Comparison of ENCODE assay signal across 23 mouse cellular contexts in genomic region chr6:5325122-5325521, GRCm38 (mm10). TPM values are rescaled to one million over a fixed set of nuclear protein-coding genes. Genes with fewer than 3 reads are reported as not detected.
A peak's percentile ranks its signal among the peaks of the same experiment; 100 is the strongest.
DNase-seq lines count a peak whose midpoint lies in the region; TF ChIP-seq lines count a peak whose summit lies in the region.
"Had no signal": no experiment of that assay in that cellular context is flagged by ENCODE, and none has a peak within 500 bp of the region (broad histone marks: within the 10 kb centered on the region; RNA-seq: fewer than 3 reads in every experiment).

No protein-coding gene starts in this region.

- TF ChIP-seq CTCF in ES-Bruce4 (IDR thresholded peaks at IDR 0.05; ENCODE audit: low read depth, low read length): no peak
- TF ChIP-seq CTCF in bone marrow macrophage, adult 2 months (IDR thresholded peaks at IDR 0.05; ENCODE audit: low read depth, low read length): no peak

- peak overlapping the region; percentile 17; the same call in 1 of the 2 replicates for H3K27ac ChIP-seq in ES-Bruce4 (ENCODE audit: insufficient read depth, low read length)
- peak overlapping the region; percentile 61 for H3K27ac ChIP-seq in bone marrow macrophage, adult 2 months (ENCODE audit: insufficient read depth, low read depth, low read length)
- no peak overlapping the region for H3K27ac ChIP-seq in midbrain, embryonic 10.5 days (replicated peaks)
- H3K27ac ChIP-seq: embryonic facial prominence, embryonic 12.5 days; embryonic facial prominence, embryonic 15.5 days; forebrain, embryonic 12.5 days; forebrain, embryonic 15.5 days; heart, adult 2 months; hindbrain, embryonic 12.5 days; hindbrain, embryonic 15.5 days had no signal

- H3K36me3 ChIP-seq in ES-Bruce4 (ENCODE audit: control insufficient read depth, insufficient read depth, low read length, poor library complexity, severe bottlenecking): no peaks in the 10 kb centered on the region
- no peaks in the 10 kb centered on the region for H3K36me3 ChIP-seq in midbrain, embryonic 10.5 days
- H3K36me3 ChIP-seq: embryonic facial prominence, embryonic 12.5 days; embryonic facial prominence, embryonic 15.5 days; forebrain, embryonic 12.5 days; forebrain, embryonic 15.5 days; G1E; hindbrain, embryonic 12.5 days; hindbrain, embryonic 15.5 days had no signal

- H3K27me3 ChIP-seq in ES-Bruce4 (ENCODE audit: control insufficient read depth, insufficient read depth, low read length, poor library complexity, severe bottlenecking): no peaks in the 10 kb centered on the region
- H3K27me3 ChIP-seq in midbrain, embryonic 10.5 days (ENCODE audit: low read depth, poor library complexity, severe bottlenecking): no peaks in the 10 kb centered on the region
- H3K27me3 ChIP-seq: embryonic facial prominence, embryonic 12.5 days; embryonic facial prominence, embryonic 15.5 days; forebrain, embryonic 12.5 days; forebrain, embryonic 15.5 days; hindbrain, embryonic 12.5 days; hindbrain, embryonic 15.5 days; Patski had no signal

- H3K4me3 ChIP-seq in ES-Bruce4 (ENCODE audit: low read depth, low read length): no peak overlapping the region
- no peak overlapping the region for H3K4me3 ChIP-seq in bone marrow macrophage, adult 2 months (ENCODE audit: insufficient read depth, low read length)
- H3K4me3 ChIP-seq in midbrain, embryonic 10.5 days: no peak overlapping the region
- H3K4me3 ChIP-seq: embryonic facial prominence, embryonic 12.5 days; embryonic facial prominence, embryonic 15.5 days; forebrain, embryonic 12.5 days; forebrain, embryonic 15.5 days; heart, adult 2 months; hindbrain, embryonic 12.5 days; hindbrain, embryonic 15.5 days had no signal

- TF ChIP-seq POLR2A in ES-Bruce4 (IDR thresholded peaks at IDR 0.05; ENCODE audit: insufficient read depth, low read length): no peak
- TF ChIP-seq POLR2A in bone marrow macrophage, adult 2 months (IDR thresholded peaks at IDR 0.05; ENCODE audit: borderline replicate concordance, low read depth, low read length): no peak

- WGBS in midbrain, embryonic 10.5 days: 57% methylated on average over 2 of the region's 2 CpGs

- TF ChIP-seq EP300 in ES-Bruce4 (IDR thresholded peaks at IDR 0.05; ENCODE audit: insufficient read depth, low read depth, low read length): no peak

- no peaks in the 10 kb centered on the region for H3K4me1 ChIP-seq in ES-Bruce4 (ENCODE audit: control insufficient read depth, insufficient read depth, low read length)
- H3K4me1 ChIP-seq in bone marrow macrophage, adult 2 months (ENCODE audit: control insufficient read depth, insufficient read depth, low read length): peaks cover 16% of the 10 kb centered on the region
- no peaks in the 10 kb centered on the region for H3K4me1 ChIP-seq in midbrain, embryonic 10.5 days
- H3K4me1 ChIP-seq: embryonic facial prominence, embryonic 12.5 days; embryonic facial prominence, embryonic 15.5 days; forebrain, embryonic 12.5 days; forebrain, embryonic 15.5 days; hindbrain, embryonic 12.5 days; hindbrain, embryonic 15.5 days had no signal

- peak; percentile 100 for DNase-seq in R1 (ENCODE audit: low read depth, low spot score)
- DNase-seq in urinary bladder, postnatal 36 days (ENCODE audit: low spot score in 2 of 2): no peak
- DNase-seq in layer of hippocampus, adult 9-11 months: no peak
- no peak for DNase-seq in midbrain, embryonic 10.5 days (ENCODE audit: low spot score)
- DNase-seq: adrenal gland, postnatal 10 days; adrenal gland, postnatal 36 days; cerebellum, adult 11 months; cerebellum, adult 2 months; cerebellum, adult 9-11 months; cerebellum, postnatal 25 days; gastrocnemius, postnatal 10 days; gastrocnemius, postnatal 36 days; heart, adult 2 months had no signal

- peaks cover 16% of the 10 kb centered on the region for H3K9me3 ChIP-seq in ES-Bruce4 (replicated peaks; ENCODE audit: control insufficient read depth, insufficient read depth, low read length, poor library complexity, severe bottlenecking)
- peaks cover 11% of the 10 kb centered on the region; the same call in 1 of the 2 replicates for H3K9me3 ChIP-seq in midbrain, embryonic 10.5 days (replicated peaks)
- H3K9me3 ChIP-seq: embryonic facial prominence, embryonic 12.5 days; embryonic facial prominence, embryonic 15.5 days; forebrain, embryonic 12.5 days; forebrain, embryonic 15.5 days; G1E; hindbrain, embryonic 15.5 days had no signal

- H3K9ac ChIP-seq in ES-Bruce4 (ENCODE audit: low read depth, poor library complexity, severe bottlenecking): no peak overlapping the region
- H3K9ac ChIP-seq: embryonic facial prominence, embryonic 12.5 days; embryonic facial prominence, embryonic 15.5 days; forebrain, embryonic 12.5 days; forebrain, embryonic 15.5 days; hindbrain, embryonic 12.5 days; hindbrain, embryonic 15.5 days had no signal

RNA-seq across cellular contexts. Expression of gene Pon2, which starts 26.9 kb away (rescaled TPM):
- polyA plus RNA-seq in ES-Bruce4 (2011; ENCODE audit: insufficient read depth, insufficient read length, low read depth, missing spikeins): 6.3 and 6.5 TPM in 2 replicates
- 101 and 107 TPM in 2 replicates for polyA plus RNA-seq in bone marrow macrophage, adult 2 months (2012; ENCODE audit: insufficient read depth, insufficient read length, missing spikeins)
- polyA plus RNA-seq in midbrain, embryonic 10.5 days (2016; fragmentation: Nextera tagmentation; extraction: Ambion mirVana): 30.5 and 31.1 TPM in 2 replicates

RNA-seq across cellular contexts. Expression of gene Asb4, which starts 58.1 kb away (rescaled TPM):
- 1.2 and 1.3 TPM in 2 replicates for polyA plus RNA-seq in ES-Bruce4 (2011; ENCODE audit: insufficient read depth, insufficient read length, low read depth, missing spikeins)
- 1.1 and 1.4 TPM in 2 replicates for polyA plus RNA-seq in bone marrow macrophage, adult 2 months (2012; ENCODE audit: insufficient read depth, insufficient read length, missing spikeins)
- polyA plus RNA-seq in midbrain, embryonic 10.5 days (2016; fragmentation: Nextera tagmentation; extraction: Ambion mirVana): 25.3 and 25.7 TPM in 2 replicates
- polyA plus RNA-seq: Patski had no signal

Comparison
In these comparisons a context has a peak if more than half of its experiments do, and no peak if none do; other contexts are left out.
1. RNA of gene Asb4, which starts 58.1 kb away (polyA plus RNA-seq): 25.3 to 25.7 TPM in midbrain, embryonic 10.5 days; 1.2 to 1.3 TPM in ES-Bruce4 and 1.1 to 1.4 TPM in bone marrow macrophage, adult 2 months; every median in the first group is over 10 times any median in the second.